Mouse (Mus musculus) neural tube, embryonic 15.5 days (tissue): Measurements from ENCODE around the gene Rabggta. TPM values are rescaled to one million over a fixed set of nuclear protein-coding genes. Genes with fewer than 3 reads are reported as not detected.

Experiments
- ATAC-seq: fragments of 200-750 bp; cut with Nextera tagmentation; 2 replicates; pipeline ENCODE4 v1.8.0; 2017; ENCODE audit warnings: mild to moderate bottlenecking, moderate TSS enrichment, moderate library complexity; ENCODE audit not compliant: low FRiP score
- H3K27ac ChIP-seq: fragments of 300-500 bp; sonication (generic); replicated peaks from 2 replicates; pipeline ENCODE4 v1.5.1; 2015; ENCODE audit warnings: mild to moderate bottlenecking, inconsistent platforms
- H3K27me3 ChIP-seq: fragments of 300-500 bp; sonication (generic); replicated peaks from 2 replicates; pipeline ENCODE4 v1.6.1; 2015; ENCODE audit warnings: inconsistent platforms
- H3K36me3 ChIP-seq: fragments of 300-500 bp; sonication (generic); 2 replicates; pipeline ENCODE4 v1.6.1; 2015; ENCODE audit warnings: inconsistent platforms
- H3K4me1 ChIP-seq: fragments of 300-500 bp; sonication (generic); 2 replicates; pipeline ENCODE4 v1.6.1; 2015; ENCODE audit warnings: inconsistent platforms
- H3K4me2 ChIP-seq: fragments of 300-500 bp; sonication (generic); 2 replicates; pipeline ENCODE4 v1.6.1; 2015; ENCODE audit warnings: inconsistent platforms, mild to moderate bottlenecking, moderate library complexity
- H3K4me3 ChIP-seq: fragments of 300-500 bp; sonication (generic); replicated peaks from 2 replicates; pipeline ENCODE4 v1.5.1; 2015; ENCODE audit warnings: mild to moderate bottlenecking, inconsistent platforms
- H3K9ac ChIP-seq: fragments of 300-500 bp; sonication (generic); replicated peaks from 2 replicates; pipeline ENCODE4 v1.6.1; 2015; ENCODE audit warnings: mild to moderate bottlenecking, inconsistent platforms
- H3K9me3 ChIP-seq: fragments of 300-500 bp; sonication (generic); replicated peaks from 2 replicates; pipeline ENCODE4 v1.6.1; 2016; ENCODE audit warnings: inconsistent platforms
- WGBS: fragments of 180-500 bp; shearing (Covaris S2); methylation state at CpG from one replicate; pipeline ENCODE4 v1.1.7; 2015; ENCODE audit warnings: mixed read lengths; 5-methylcytosine and 5-hydroxymethylcytosine counted together
- polyA plus RNA-seq: library from polyadenylated mRNA; unstranded; fragments of >200 nt; fragmentation: Nextera tagmentation; extraction: Ambion mirVana; gene quantifications from 2 replicates; pipeline ENCODE4 v1.2.1, GENCODE M21; 2015

Rabggta gene
- polyA plus RNA-seq, 1 experiment from 2014 or later, result 65.1 TPM

GRCm38 (mm10) chr14:55730116-55730515 is 8.1 kb upstream of the Rabggta start:
- H3K27ac ChIP-seq, result peak overlapping the region; percentile 57
- 68% methylated on average over 7 of the region's 7 CpGs for WGBS

GRCm38 (mm10) chr14:55727889-55728685 is 6.0 kb upstream of the Rabggta start:
- H3K4me2 ChIP-seq, result no peak overlapping the region
- H3K9ac ChIP-seq, result no peak overlapping the region
- H3K9me3 ChIP-seq, result no peaks in the 10 kb centered on the region
- no peak for ATAC-seq
- H3K27ac ChIP-seq, result no peak overlapping the region
- no peaks in the 10 kb centered on the region for H3K36me3 ChIP-seq
- WGBS, result 72% methylated on average over 8 of the region's 8 CpGs
- no peaks in the 10 kb centered on the region for H3K4me1 ChIP-seq
- H3K4me3 ChIP-seq, result no peak overlapping the region
- 0 out of 2 replicates have a peak, but pooled peaks cover 6% of the 10 kb centered on the region for H3K27me3 ChIP-seq

More at GRCm38 (mm10) chr14:55730116-55730515, 8.1 kb upstream of the Rabggta start:
- Histone ChIP-seq H3K9me3 (no peaks in the 10 kb centered on the region), H3K4me1 (no peaks in the 10 kb centered on the region), H3K27me3 (0 out of 2 replicates have a peak, but pooled peaks cover 6% of the 10 kb centered on the region), H3K4me2 (no peak overlapping the region), H3K9ac (no peak overlapping the region), H3K36me3 (no peaks in the 10 kb centered on the region), H3K4me3 (no peak overlapping the region)
- ATAC-seq, result peak; percentile 31; the same call in 1 of the 2 replicates

GRCm38 (mm10) chr14:55726261-55726660 is 4.2 kb upstream of the Rabggta start:
- H3K27me3 ChIP-seq, result 0 out of 2 replicates have a peak, but pooled peaks cover 3% of the 10 kb centered on the region
- no peaks in the 10 kb centered on the region for H3K36me3 ChIP-seq
- no peak overlapping the region for H3K9ac ChIP-seq
- H3K4me3 ChIP-seq, result no peak overlapping the region
- peaks cover 8% of the 10 kb centered on the region for H3K4me1 ChIP-seq
- H3K4me2 ChIP-seq, result no peak overlapping the region
- H3K9me3 ChIP-seq, result no peaks in the 10 kb centered on the region
- no peak overlapping the region for H3K27ac ChIP-seq
- ATAC-seq, result no peak

GRCm38 (mm10) chr14:55724411-55724871 is 2.4 kb upstream of the Rabggta start:
- no peak overlapping the region for H3K27ac ChIP-seq
- H3K4me1 ChIP-seq, result peaks cover 16% of the 10 kb centered on the region
- no peak overlapping the region for H3K4me2 ChIP-seq
- H3K36me3 ChIP-seq, result peaks cover 5% of the 10 kb centered on the region; the same call in 1 of the 2 replicates
- H3K9me3 ChIP-seq, result no peaks in the 10 kb centered on the region
- ATAC-seq, result no peak
- no peak overlapping the region for H3K4me3 ChIP-seq
- H3K9ac ChIP-seq, result no peak overlapping the region
- 0 out of 2 replicates have a peak, but pooled peaks cover 3% of the 10 kb centered on the region for H3K27me3 ChIP-seq
- 69% methylated on average over 8 of the region's 8 CpGs for WGBS

GRCm38 (mm10) chr14:55723433-55723832 is 1.4 kb upstream of the Rabggta start:
- WGBS, result 94% methylated on average over 7 of the region's 7 CpGs
- H3K9me3 ChIP-seq, result no peaks in the 10 kb centered on the region
- no peak for ATAC-seq

GRCm38 (mm10) chr14:55722438-55722945 is 429 bp upstream of the Rabggta start:
- peaks cover 16% of the 10 kb centered on the region for H3K4me1 ChIP-seq
- H3K9ac ChIP-seq, result no peak overlapping the region
- WGBS, result 47% methylated on average over 8 of the region's 8 CpGs
- ATAC-seq, result peak; percentile 9; the same call in 1 of the 2 replicates
- H3K4me2 ChIP-seq, result peak overlapping the region; percentile 79
- no peaks in the 10 kb centered on the region for H3K9me3 ChIP-seq
- H3K27me3 ChIP-seq, result no peaks in the 10 kb centered on the region
- peak overlapping the region; percentile 92 for H3K4me3 ChIP-seq
- H3K36me3 ChIP-seq, result peaks cover 19% of the 10 kb centered on the region
- H3K27ac ChIP-seq, result peak overlapping the region; percentile 88; the same call in 1 of the 2 replicates

More at GRCm38 (mm10) chr14:55723433-55723832, 1.4 kb upstream of the Rabggta start:
- no peaks in the 10 kb centered on the region for H3K27me3 ChIP-seq
- H3K36me3 ChIP-seq, result peaks cover 11% of the 10 kb centered on the region
- no peak overlapping the region for H3K4me3 ChIP-seq
- H3K4me1 ChIP-seq, result peaks cover 16% of the 10 kb centered on the region
- H3K27ac ChIP-seq, result no peak overlapping the region
- H3K4me2 ChIP-seq, result no peak overlapping the region
- H3K9ac ChIP-seq, result no peak overlapping the region

GRCm38 (mm10) chr14:55721076-55721475 is 987 bp downstream of the Rabggta start:
- Histone ChIP-seq H3K9ac (peak overlapping the region; percentile 75), H3K4me1 (peaks cover 16% of the 10 kb centered on the region), H3K9me3 (no peaks in the 10 kb centered on the region), H3K4me3 (peak overlapping the region; percentile 92), H3K36me3 (peaks cover 33% of the 10 kb centered on the region), H3K27me3 (no peaks in the 10 kb centered on the region), H3K27ac (peak overlapping the region; percentile 88; the same call in 1 of the 2 replicates), H3K4me2 (peak overlapping the region; percentile 79)
- WGBS, result 74% methylated on average over 6 of the region's 6 CpGs
- no peak for ATAC-seq

GRCm38 (mm10) chr14:55720666-55721065 is 1.4 kb downstream of the Rabggta start:
- ATAC-seq, result no peak
- Histone ChIP-seq H3K27me3 (no peaks in the 10 kb centered on the region), H3K4me2 (peak overlapping the region; percentile 79), H3K36me3 (peaks cover 34% of the 10 kb centered on the region), H3K4me1 (peaks cover 16% of the 10 kb centered on the region), H3K9ac (peak overlapping the region; percentile 75; the same call in 1 of the 2 replicates), H3K9me3 (no peaks in the 10 kb centered on the region), H3K4me3 (peak overlapping the region; percentile 92; the same call in 1 of the 2 replicates), H3K27ac (no peak overlapping the region)
- 94% methylated on average over 12 of the region's 12 CpGs for WGBS

- H3K27me3 ChIP-seq, result no peaks in the 10 kb centered on the region
- peaks cover 34% of the 10 kb centered on the region for H3K36me3 ChIP-seq
- H3K4me3 ChIP-seq, result no peak overlapping the region
- H3K9me3 ChIP-seq, result no peaks in the 10 kb centered on the region
- H3K9ac ChIP-seq, result no peak overlapping the region
- 92% methylated on average over 6 of the region's 6 CpGs for WGBS
- H3K27ac ChIP-seq, result no peak overlapping the region
- H3K4me1 ChIP-seq, result peaks cover 16% of the 10 kb centered on the region
- ATAC-seq, result no peak
- no peak overlapping the region for H3K4me2 ChIP-seq
Measured at GRCm38 (mm10) chr14:55719737-55720136, 2.3 kb downstream of the Rabggta start.

GRCm38 (mm10) chr14:55716884-55717283 is 5.2 kb downstream of the Rabggta start:
- ATAC-seq, result no peak
- 86% methylated on average over 8 of the region's 8 CpGs for WGBS
- H3K27me3 ChIP-seq, result peaks cover 24% of the 10 kb centered on the region

GRCm38 (mm10) chr14:55716271-55716670 is 5.8 kb downstream of the Rabggta start:
- Histone ChIP-seq H3K9me3 (no peaks in the 10 kb centered on the region), H3K27me3 (peaks cover 28% of the 10 kb centered on the region), H3K9ac (no peak overlapping the region), H3K36me3 (peaks cover 34% of the 10 kb centered on the region), H3K27ac (no peak overlapping the region), H3K4me2 (no peak overlapping the region), H3K4me1 (peaks cover 8% of the 10 kb centered on the region), H3K4me3 (no peak overlapping the region)
- WGBS, result 93% methylated on average over 6 of the region's 6 CpGs
- ATAC-seq, result no peak

More at GRCm38 (mm10) chr14:55716884-55717283, 5.2 kb downstream of the Rabggta start:
- Histone ChIP-seq H3K9me3 (no peaks in the 10 kb centered on the region), H3K4me2 (no peak overlapping the region), H3K36me3 (peaks cover 34% of the 10 kb centered on the region), H3K4me3 (no peak overlapping the region), H3K4me1 (peaks cover 12% of the 10 kb centered on the region), H3K9ac (no peak overlapping the region), H3K27ac (no peak overlapping the region)
